Mouse (Mus musculus): ENCODE measurements at regions not wholly inside any gene's neighbourhood (a gene's known extent, or its start where the extent isn't known, plus 50 kb on each side); places are given as distances from the start of the nearest gene placed in this dataset.

DNA sequence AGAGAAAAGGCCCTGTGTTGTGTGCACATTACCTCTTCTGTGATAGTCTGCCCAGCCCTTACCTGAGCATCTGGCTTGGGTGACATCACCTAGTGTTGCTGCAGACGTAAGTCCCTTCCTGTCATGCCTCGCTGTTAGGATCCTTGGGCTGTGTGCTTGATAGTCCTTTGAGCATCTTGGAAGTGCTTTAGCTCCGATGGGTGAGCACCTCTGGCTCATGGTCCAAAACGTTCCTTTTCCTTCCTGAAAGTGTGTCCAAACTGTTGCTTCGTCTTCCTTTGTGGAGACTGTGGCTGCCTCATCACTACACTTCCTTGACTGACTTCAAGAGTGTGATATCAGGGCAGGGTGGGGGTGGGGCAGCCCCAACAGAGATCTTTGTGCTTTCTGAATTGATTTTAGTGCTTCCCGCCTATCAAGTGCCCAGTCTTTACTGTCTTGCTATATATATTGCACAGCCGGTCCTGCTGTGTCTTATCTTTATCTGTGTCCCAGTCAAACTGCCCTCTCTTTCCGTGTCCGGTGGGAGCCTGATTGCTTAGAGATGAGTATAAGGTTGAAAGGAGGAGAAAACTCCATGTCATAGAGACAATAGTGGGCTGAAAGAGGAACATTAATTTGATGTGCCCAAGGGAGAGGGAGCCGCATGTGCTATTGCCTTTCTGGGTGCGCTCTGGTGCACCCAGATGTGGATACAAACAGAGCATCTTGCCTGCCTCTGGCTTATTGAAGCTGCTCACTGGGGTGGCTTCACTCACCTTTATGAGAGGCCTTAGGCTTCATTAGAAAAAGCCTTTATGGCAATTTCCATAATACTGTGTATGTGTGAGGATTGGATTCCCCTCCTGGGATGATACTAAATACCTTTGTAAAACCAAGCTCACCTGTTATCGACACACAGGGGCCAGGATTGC lies 1169.2 kb upstream of the A1bg start:
- TF ChIP-seq CTCF (IDR thresholded peaks at IDR 0.05; ENCODE audit: control insufficient read depth, insufficient read depth, insufficient replicate concordance, low read depth, low read length) (no peak), POLR2A (IDR thresholded peaks at IDR 0.05; ENCODE audit: control insufficient read depth, low read depth, low read length) (no peak)

Data from testis, adult 2 months (tissue).